Mouse (Mus musculus) left cerebral cortex, adult 18-20 months (tissue): ENCODE results near the gene Faxc. TPM values are rescaled to one million over a fixed set of nuclear protein-coding genes. Genes with fewer than 3 reads are reported as not detected.
A peak's percentile ranks its signal among the peaks of the same experiment; 100 is the strongest.

Experiments
- DNase-seq, 2 experiments: peaks; one replicate each; pipeline ENCODE4 v3.0.0; 2021 to 2022; ENCODE audit warnings: low spot score in 2 of 2, mixed read lengths in 1 of 2
- total RNA-seq, 2 experiments: library from RNA; stranded (reverse); gene quantifications; 2 replicates each; pipeline ENCODE4 v1.2.3; 2021

Gene Faxc
- total RNA-seq, 2 experiments from 2014 or later, result 62.0 to 65.5 TPM

DNA sequence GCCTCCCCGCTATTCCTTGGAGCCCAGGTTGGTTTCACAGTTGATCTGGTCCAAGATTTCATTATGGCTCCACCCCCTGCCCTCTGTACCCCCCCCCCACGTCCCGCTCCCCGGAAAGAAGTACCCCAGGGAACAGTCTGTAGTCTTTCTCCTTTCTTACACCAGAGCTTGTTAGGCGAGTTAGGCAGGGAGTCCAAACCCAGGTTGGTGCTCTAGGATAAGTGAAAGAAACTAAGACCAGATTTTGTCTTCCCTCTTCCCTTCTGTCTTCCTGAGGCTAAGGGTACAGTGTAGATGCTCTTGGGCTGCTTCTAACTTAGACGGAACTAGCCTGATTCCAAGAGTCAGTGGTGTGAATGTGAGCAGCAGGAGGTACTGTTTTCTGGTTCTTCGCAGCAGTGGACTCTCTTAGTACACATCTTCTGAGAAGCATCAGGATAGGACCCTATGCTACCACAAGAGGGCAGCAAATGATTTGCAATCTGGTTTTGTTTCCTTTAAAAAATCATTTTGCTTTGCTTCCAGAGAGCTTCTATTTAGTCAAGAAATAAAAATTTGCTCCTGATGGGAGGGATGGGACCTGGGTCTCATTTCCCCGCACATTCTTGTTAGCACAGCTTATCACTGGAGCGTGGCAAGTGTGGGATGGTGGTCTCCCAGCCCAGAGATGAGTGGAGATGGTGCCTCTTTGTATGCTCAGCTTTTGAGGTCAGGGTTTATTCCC, 86.7 kb downstream of the Faxc start:
- peak; percentile 68 to 69 for DNase-seq

DNA sequence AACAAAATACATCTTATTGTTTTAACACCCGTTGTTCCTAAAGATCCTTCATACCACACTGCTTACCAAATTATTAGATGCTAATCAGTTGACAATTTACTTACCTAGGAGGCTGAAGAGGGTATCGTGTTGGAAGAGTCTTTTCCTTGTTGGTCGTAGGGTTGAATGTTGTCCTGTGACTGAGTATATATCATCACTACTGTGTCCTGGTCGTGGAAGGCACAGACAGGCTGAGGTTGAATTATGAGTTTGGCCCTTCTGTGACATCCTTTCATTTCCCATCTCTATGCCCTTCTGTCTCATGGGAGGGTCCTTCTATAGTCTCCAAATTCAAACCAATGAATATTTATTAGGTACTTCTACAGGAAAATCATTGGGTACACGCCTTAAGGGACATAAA, 87.3 kb downstream of the Faxc start:
- DNase-seq, result no peak

DNA sequence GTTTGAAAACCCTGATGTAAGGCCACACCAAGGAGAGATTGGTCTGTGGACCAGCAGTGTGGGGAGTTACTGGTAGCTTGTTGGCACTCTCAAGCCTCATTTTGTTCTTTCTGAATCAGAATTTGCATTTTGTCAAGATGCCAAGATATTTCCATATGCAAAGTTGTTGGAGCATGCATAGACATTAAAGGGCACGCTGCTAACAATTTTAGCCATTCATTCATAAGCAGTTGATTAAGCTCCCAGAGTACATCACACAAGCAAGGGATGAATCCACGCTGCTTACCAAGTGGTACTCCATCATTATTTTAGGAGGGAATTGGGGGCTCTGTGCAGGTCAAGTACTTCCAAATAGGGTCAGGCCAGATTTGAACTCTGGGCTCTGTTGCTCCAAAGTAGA, 98.8 kb downstream of the Faxc start:
- DNase-seq, result no peak

Other genes with a start within 250 kb of the Faxc start
- gene Prdm13, start 245.4 kb upstream of the Faxc start, total RNA-seq, result not detected
- 10 to 100 TPM; 35.1 to 36.3 TPM for gene Ccnc, start 203.6 kb upstream of the Faxc start, total RNA-seq
- gene Usp45, start 164.2 kb upstream of the Faxc start, total RNA-seq, result 10 to 100 TPM; 42.2 to 51.0 TPM
- 10 to 100 TPM; 23.1 to 25.1 TPM for gene Tstd3, start 164.1 kb upstream of the Faxc start, total RNA-seq
- gene Pnisr, start 83.7 kb upstream of the Faxc start, total RNA-seq, result 100 to 1,000 TPM; 173 to 195 TPM
- gene Coq3, start 51.7 kb upstream of the Faxc start, total RNA-seq, result 10 to 100 TPM; 12.0 to 15.2 TPM